Mouse (Mus musculus): ENCODE measurements around the gene Apba2. TPM values are rescaled to one million over a fixed set of nuclear protein-coding genes. Genes with fewer than 3 reads are reported as not detected.
A peak's percentile ranks its signal among the peaks of the same experiment; 100 is the strongest.

Gene Apba2
- polyA plus RNA-seq, 1 experiment from 2014 or later: 154 TPM

- Histone ChIP-seq H3K4me2 (no peak overlapping the region), H3K27ac (no peak overlapping the region), H3K27me3 (no peaks in the 10 kb centered on the region), H3K4me3 (no peak overlapping the region), H3K4me1 (replicated peaks) (0 out of 2 replicates have a peak, but pooled peaks cover 5% of the 10 kb centered on the region), H3K9ac (peak overlapping the region; percentile 24; the same call in 1 of the 2 replicates), H3K36me3 (peaks cover 37% of the 10 kb centered on the region), H3K9me3 (no peaks in the 10 kb centered on the region)
- no peak for ATAC-seq (ENCODE audit: low FRiP score)
- 72% methylated on average over 6 of the region's 6 CpGs for WGBS
These were observed 252.2 kb downstream of the Apba2 start for GRCm38 (mm10) chr7:64753678-64754077.

- no peak overlapping the region for H3K4me3 ChIP-seq
- H3K4me2 ChIP-seq: no peak overlapping the region
- H3K4me1 ChIP-seq (replicated peaks): 0 out of 2 replicates have a peak, but pooled peaks cover 5% of the 10 kb centered on the region
- H3K36me3 ChIP-seq: peaks cover 37% of the 10 kb centered on the region
- H3K9me3 ChIP-seq: no peaks in the 10 kb centered on the region
- no peak overlapping the region for H3K27ac ChIP-seq
- no peak overlapping the region for H3K9ac ChIP-seq
- 74% methylated on average over 7 of the region's 7 CpGs for WGBS
- no peak for ATAC-seq (ENCODE audit: low FRiP score)
- no peaks in the 10 kb centered on the region for H3K27me3 ChIP-seq
These were observed 252.7 kb downstream of the Apba2 start for GRCm38 (mm10) chr7:64754161-64754560.

- 0 out of 2 replicates have a peak, but pooled peaks cover 5% of the 10 kb centered on the region for H3K4me1 ChIP-seq (replicated peaks)
- WGBS: 91% methylated on average over 7 of the region's 7 CpGs
- peaks cover 28% of the 10 kb centered on the region for H3K36me3 ChIP-seq
- no peaks in the 10 kb centered on the region for H3K9me3 ChIP-seq
- H3K27ac ChIP-seq: no peak overlapping the region
- H3K9ac ChIP-seq: no peak overlapping the region
- H3K4me3 ChIP-seq: no peak overlapping the region
- H3K27me3 ChIP-seq: no peaks in the 10 kb centered on the region
- no peak overlapping the region for H3K4me2 ChIP-seq
- no peak for ATAC-seq (ENCODE audit: low FRiP score)
These were observed 253.6 kb downstream of the Apba2 start for GRCm38 (mm10) chr7:64755141-64755540.

- no peak overlapping the region for H3K4me3 ChIP-seq
- no peaks in the 10 kb centered on the region; the same call in 1 of the 2 replicates for H3K36me3 ChIP-seq
- no peak overlapping the region for H3K4me2 ChIP-seq
- no peaks in the 10 kb centered on the region for H3K9me3 ChIP-seq
- no peak overlapping the region for H3K9ac ChIP-seq
- ATAC-seq (ENCODE audit: low FRiP score): no peak
- H3K27me3 ChIP-seq: no peaks in the 10 kb centered on the region
- H3K4me1 ChIP-seq (replicated peaks): peaks cover 13% of the 10 kb centered on the region
- 85% methylated on average over 3 of the region's 3 CpGs for WGBS
- H3K27ac ChIP-seq: no peak overlapping the region
These were observed 264.1 kb downstream of the Apba2 start for GRCm38 (mm10) chr7:64765595-64765994.

GRCm38 (mm10) chr7:64769768-64770167 is 268.3 kb downstream of the Apba2 start:
- no peaks in the 10 kb centered on the region; the same call in 1 of the 2 replicates for H3K36me3 ChIP-seq
- H3K4me3 ChIP-seq: no peak overlapping the region
- H3K4me2 ChIP-seq: no peak overlapping the region
- peak overlapping the region; percentile 36; the same call in 1 of the 2 replicates for H3K9ac ChIP-seq
- ATAC-seq (ENCODE audit: low FRiP score): peak; percentile 55
- H3K27me3 ChIP-seq: no peaks in the 10 kb centered on the region
- H3K27ac ChIP-seq: peak overlapping the region; percentile 71
- peaks cover 28% of the 10 kb centered on the region for H3K4me1 ChIP-seq (replicated peaks)
- WGBS: 34% methylated on average over 7 of the region's 7 CpGs
- H3K9me3 ChIP-seq: no peaks in the 10 kb centered on the region

- Histone ChIP-seq H3K9me3 (no peaks in the 10 kb centered on the region), H3K27me3 (no peaks in the 10 kb centered on the region), H3K4me1 (replicated peaks) (peaks cover 28% of the 10 kb centered on the region), H3K27ac (peak overlapping the region; percentile 48; the same call in 1 of the 2 replicates), H3K4me2 (no peak overlapping the region), H3K9ac (no peak overlapping the region), H3K4me3 (no peak overlapping the region), H3K36me3 (no peaks in the 10 kb centered on the region; the same call in 1 of the 2 replicates)
- WGBS: 81% methylated on average over 8 of the region's 8 CpGs
- ATAC-seq (ENCODE audit: low FRiP score): no peak
These were observed 269.4 kb downstream of the Apba2 start for GRCm38 (mm10) chr7:64770779-64771390.

- Histone ChIP-seq H3K4me1 (replicated peaks) (peaks cover 35% of the 10 kb centered on the region), H3K4me3 (no peak overlapping the region), H3K4me2 (no peak overlapping the region), H3K9me3 (no peaks in the 10 kb centered on the region), H3K27ac (no peak overlapping the region), H3K9ac (no peak overlapping the region), H3K36me3 (no peaks in the 10 kb centered on the region), H3K27me3 (no peaks in the 10 kb centered on the region)
- no peak for ATAC-seq (ENCODE audit: low FRiP score)
- 35% methylated on average over 10 of the region's 10 CpGs for WGBS
These were observed 272.0 kb downstream of the Apba2 start for GRCm38 (mm10) chr7:64773465-64773864.

GRCm38 (mm10) chr7:64776708-64777489 is 275.4 kb downstream of the Apba2 start:
- H3K4me2 ChIP-seq: no peak overlapping the region

GRCm38 (mm10) chr7:64779501-64779900 is 278.0 kb downstream of the Apba2 start:
- peaks cover 25% of the 10 kb centered on the region for H3K4me1 ChIP-seq (replicated peaks)
- H3K36me3 ChIP-seq: no peaks in the 10 kb centered on the region
- no peak for ATAC-seq (ENCODE audit: low FRiP score)
- no peaks in the 10 kb centered on the region for H3K27me3 ChIP-seq
- no peak overlapping the region for H3K4me3 ChIP-seq
- H3K9ac ChIP-seq: no peak overlapping the region
- 83% methylated on average over 4 of the region's 4 CpGs for WGBS
- H3K9me3 ChIP-seq: no peaks in the 10 kb centered on the region
- H3K27ac ChIP-seq: no peak overlapping the region
- H3K4me2 ChIP-seq: no peak overlapping the region

More at GRCm38 (mm10) chr7:64776708-64777489, 275.4 kb downstream of the Apba2 start:
- Histone ChIP-seq H3K9ac (no peak overlapping the region), H3K9me3 (no peaks in the 10 kb centered on the region), H3K36me3 (no peaks in the 10 kb centered on the region), H3K4me3 (no peak overlapping the region), H3K4me1 (replicated peaks) (peaks cover 32% of the 10 kb centered on the region), H3K27me3 (no peaks in the 10 kb centered on the region), H3K27ac (no peak overlapping the region)
- no peak for ATAC-seq (ENCODE audit: low FRiP score)
- WGBS: 92% methylated on average over 13 of the region's 13 CpGs

- H3K4me2 ChIP-seq: no peak overlapping the region
- WGBS: 31% methylated on average over 3 of the region's 3 CpGs
- no peak for ATAC-seq (ENCODE audit: low FRiP score)
- no peak overlapping the region for H3K27ac ChIP-seq
- H3K4me3 ChIP-seq: no peak overlapping the region
- no peaks in the 10 kb centered on the region for H3K27me3 ChIP-seq
- H3K36me3 ChIP-seq: no peaks in the 10 kb centered on the region
- H3K4me1 ChIP-seq (replicated peaks): peaks cover 14% of the 10 kb centered on the region
- H3K9me3 ChIP-seq: no peaks in the 10 kb centered on the region
- H3K9ac ChIP-seq: no peak overlapping the region
These were observed 283.5 kb downstream of the Apba2 start for GRCm38 (mm10) chr7:64785040-64785439.

GRCm38 (mm10) chr7:64791145-64791544 is 289.6 kb downstream of the Apba2 start:
- Histone ChIP-seq H3K9ac (no peak overlapping the region), H3K4me3 (no peak overlapping the region), H3K27me3 (no peaks in the 10 kb centered on the region), H3K36me3 (no peaks in the 10 kb centered on the region), H3K27ac (no peak overlapping the region), H3K9me3 (no peaks in the 10 kb centered on the region), H3K4me2 (no peak overlapping the region), H3K4me1 (replicated peaks) (peaks cover 5% of the 10 kb centered on the region)
- no peak for ATAC-seq (ENCODE audit: low FRiP score)
- 68% methylated on average over 9 of the region's 9 CpGs for WGBS

GRCm38 (mm10) chr7:64792031-64792430 is 290.5 kb downstream of the Apba2 start:
- H3K9ac ChIP-seq: no peak overlapping the region
- no peak for ATAC-seq (ENCODE audit: low FRiP score)
- no peak overlapping the region for H3K27ac ChIP-seq
- H3K36me3 ChIP-seq: no peaks in the 10 kb centered on the region
- peaks cover 5% of the 10 kb centered on the region for H3K4me1 ChIP-seq (replicated peaks)
- WGBS: 62% methylated on average over 8 of the region's 8 CpGs
- no peak overlapping the region for H3K4me2 ChIP-seq
- H3K9me3 ChIP-seq: no peaks in the 10 kb centered on the region
- no peaks in the 10 kb centered on the region for H3K27me3 ChIP-seq
- H3K4me3 ChIP-seq: no peak overlapping the region
